28 mouse cellular contexts compared by ENCODE assay signal in the genomic region with DNA sequence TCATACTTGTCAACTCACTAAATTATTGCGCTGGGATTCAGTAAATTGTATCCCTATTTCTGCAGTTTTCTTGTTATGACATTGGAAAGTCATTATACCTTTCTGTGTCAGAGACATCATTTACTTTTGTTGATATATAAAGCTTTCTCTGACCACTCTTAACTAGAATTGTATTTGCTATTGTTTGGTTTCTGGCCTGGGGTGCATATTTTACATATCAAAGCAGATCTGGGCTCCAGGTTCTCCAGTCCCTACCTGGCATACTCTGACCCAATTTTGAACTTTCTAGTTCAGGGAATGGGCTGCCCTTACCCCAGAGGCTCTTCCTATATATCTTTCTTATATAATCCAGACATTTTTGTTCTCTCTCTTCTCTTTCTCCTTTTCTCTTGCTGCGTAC.
A peak's percentile ranks its signal among the peaks of the same experiment; 100 is the strongest.
DNase-seq lines count a peak whose midpoint lies in the region; ATAC-seq lines count a peak whose summit lies in the region.
"Had no signal": no experiment of that assay in that cellular context is flagged by ENCODE, and none has a peak within 500 bp of the region (broad histone marks: within the 10 kb centered on the region; RNA-seq: fewer than 3 reads in every experiment).

No protein-coding gene starts in this region.

- peak; percentile 7 for DNase-seq in hindbrain, embryonic 14.5 days (ENCODE audit: low spot score)
- DNase-seq in hindbrain, embryonic 10.5 days (ENCODE audit: low spot score), result no peak
- DNase-seq in R1 (ENCODE audit: low read depth, low spot score), result peak; percentile 49
- DNase-seq in left cerebral cortex, adult 9 months (ENCODE audit: low spot score in 2 of 2), result no peak
- no peak for DNase-seq in c-Kit-positive CD71-positive TER-119-positive erythroid progenitor cells, embryonic 14.5 days (ENCODE audit: low spot score)
- DNase-seq: adrenal gland, adult 8-10 months; adrenal gland, postnatal 14 days; adrenal gland, postnatal 36 days; B cell, adult 2 months; cerebellum, adult 11 months; cerebellum, adult 18-20 months; cerebellum, adult 8-10 months; cerebellum, adult 9-11 months; cerebellum, postnatal 14 days; cerebellum, postnatal 36 days; embryo, embryonic 11 days had no signal

- ATAC-seq in hindbrain, embryonic 14.5 days (ENCODE audit: low FRiP score), result no peak
- ATAC-seq: activated CD4-positive, CD25-positive, alpha-beta regulatory T cell, adult 4 months; CD4-positive, CD25-positive, alpha-beta regulatory T cell, adult 4 months; forebrain, embryonic 14.5 days; forebrain, embryonic 16.5 days; Patski had no signal

- H3K4me1 ChIP-seq in hindbrain, embryonic 14.5 days (replicated peaks; ENCODE audit: control insufficient read depth, insufficient read depth, low read length), result no peaks in the 10 kb centered on the region
- no peaks in the 10 kb centered on the region for H3K4me1 ChIP-seq in hindbrain, embryonic 10.5 days (replicated peaks)
- H3K4me1 ChIP-seq: embryonic facial prominence, embryonic 13.5 days; embryonic facial prominence, embryonic 15.5 days; forebrain, embryonic 10.5 days; forebrain, embryonic 12.5 days had no signal

- H3K9ac ChIP-seq in hindbrain, embryonic 14.5 days, result no peak overlapping the region
- H3K9ac ChIP-seq: embryonic facial prominence, embryonic 13.5 days; embryonic facial prominence, embryonic 15.5 days; forebrain, embryonic 12.5 days had no signal

- no peak overlapping the region for H3K4me2 ChIP-seq in hindbrain, embryonic 14.5 days (replicated peaks)
- H3K4me2 ChIP-seq: embryonic facial prominence, embryonic 13.5 days; embryonic facial prominence, embryonic 15.5 days; forebrain, embryonic 12.5 days had no signal

- no peaks in the 10 kb centered on the region for H3K36me3 ChIP-seq in hindbrain, embryonic 14.5 days (replicated peaks; ENCODE audit: control insufficient read depth, insufficient read depth)
- no peaks in the 10 kb centered on the region for H3K36me3 ChIP-seq in hindbrain, embryonic 10.5 days
- H3K36me3 ChIP-seq: embryonic facial prominence, embryonic 13.5 days; embryonic facial prominence, embryonic 15.5 days; forebrain, embryonic 10.5 days; forebrain, embryonic 12.5 days; G1E had no signal

- H3K27me3 ChIP-seq in hindbrain, embryonic 14.5 days (ENCODE audit: control insufficient read depth, insufficient read depth, low read length), result no peaks in the 10 kb centered on the region
- no peaks in the 10 kb centered on the region for H3K27me3 ChIP-seq in hindbrain, embryonic 10.5 days (ENCODE audit: insufficient read depth, poor library complexity, severe bottlenecking)
- H3K27me3 ChIP-seq: CH12.LX; embryonic facial prominence, embryonic 13.5 days; embryonic facial prominence, embryonic 15.5 days; forebrain, embryonic 12.5 days; Patski had no signal

- no peak overlapping the region for H3K27ac ChIP-seq in hindbrain, embryonic 14.5 days
- no peak overlapping the region for H3K27ac ChIP-seq in hindbrain, embryonic 10.5 days
- H3K27ac ChIP-seq: embryonic facial prominence, embryonic 13.5 days; embryonic facial prominence, embryonic 15.5 days; forebrain, embryonic 10.5 days; forebrain, embryonic 12.5 days had no signal

- no peak overlapping the region for H3K4me3 ChIP-seq in hindbrain, embryonic 14.5 days (replicated peaks; ENCODE audit: low read length)
- no peak overlapping the region for H3K4me3 ChIP-seq in hindbrain, embryonic 10.5 days
- H3K4me3 ChIP-seq: embryonic facial prominence, embryonic 13.5 days; embryonic facial prominence, embryonic 15.5 days; erythroblast, embryonic 14.5 days; forebrain, embryonic 10.5 days; forebrain, embryonic 12.5 days had no signal

- 89% methylated on average over 2 of the region's 2 CpGs for WGBS in hindbrain, embryonic 14.5 days
- WGBS in hindbrain, embryonic 10.5 days, result 84% methylated on average over 2 of the region's 2 CpGs

- H3K9me3 ChIP-seq in hindbrain, embryonic 14.5 days (ENCODE audit: control insufficient read depth, low read length), result no peaks in the 10 kb centered on the region
- no peaks in the 10 kb centered on the region for H3K9me3 ChIP-seq in hindbrain, embryonic 10.5 days
- H3K9me3 ChIP-seq: embryonic facial prominence, embryonic 13.5 days; embryonic facial prominence, embryonic 15.5 days; forebrain, embryonic 12.5 days had no signal

Comparison
In these comparisons a context has a peak if more than half of its experiments do, and no peak if none do; other contexts are left out.
1. DNase-seq: peak in hindbrain, embryonic 14.5 days (single experiment) and R1 (single experiment); none in hindbrain, embryonic 10.5 days (single experiment), left cerebral cortex, adult 9 months (0 of 2) and c-Kit-positive CD71-positive TER-119-positive erythroid progenitor cells, embryonic 14.5 days (single experiment).